Mouse (Mus musculus): ENCODE data around the gene Exd2. TPM values are rescaled to one million over a fixed set of nuclear protein-coding genes. Genes with fewer than 3 reads are reported as not detected.

Exd2 gene
- polyA plus RNA-seq, 1 experiment from 2014 or later = 40.6 TPM

- Histone ChIP-seq H3K4me1 (replicated peaks) (peaks cover 19% of the 10 kb centered on the region), H3K36me3 (no peaks in the 10 kb centered on the region), H3K4me3 (no peak overlapping the region), H3K27me3 (ENCODE audit: insufficient read depth, poor library complexity, severe bottlenecking) (no peaks in the 10 kb centered on the region), H3K27ac (peak overlapping the region; percentile 69), H3K9me3 (no peaks in the 10 kb centered on the region)
- no peak for DNase-seq (ENCODE audit: low spot score)
- 59% methylated on average over 14 of the region's 14 CpGs for WGBS
These were observed 44.3 kb downstream of the Exd2 start for GRCm38 (mm10) chr12:80507041-80507745.

GRCm38 (mm10) chr12:80517977-80518376, 55.1 kb downstream of the Exd2 start, which contains the start of gene Galnt16:
TSS of gene Galnt16 (plus strand) at chr12:80518277.
- peaks cover 80% of the 10 kb centered on the region for H3K27me3 ChIP-seq (ENCODE audit: insufficient read depth, poor library complexity, severe bottlenecking)

GRCm38 (mm10) chr12:80518393-80518756, 55.5 kb downstream of the Exd2 start:
- Histone ChIP-seq H3K9me3 (no peaks in the 10 kb centered on the region), H3K27me3 (ENCODE audit: insufficient read depth, poor library complexity, severe bottlenecking) (peaks cover 80% of the 10 kb centered on the region), H3K36me3 (no peaks in the 10 kb centered on the region), H3K4me3 (peak overlapping the region; percentile 89), H3K27ac (peak overlapping the region; percentile 93), H3K4me1 (replicated peaks) (peaks cover 41% of the 10 kb centered on the region)
- under 1% methylated on average over 25 of the region's 25 CpGs for WGBS
- DNase-seq (ENCODE audit: low spot score) = peak; percentile 73

More at GRCm38 (mm10) chr12:80517977-80518376, 55.1 kb downstream of the Exd2 start, which contains the start of gene Galnt16:
- WGBS = 4% methylated on average over 14 of the region's 14 CpGs
- Histone ChIP-seq H3K4me1 (replicated peaks) (peaks cover 40% of the 10 kb centered on the region), H3K27ac (peak within 1 kb of the TSS; percentile 93), H3K9me3 (no peaks in the 10 kb centered on the region), H3K36me3 (no peaks in the 10 kb centered on the region), H3K4me3 (peak within 1 kb of the TSS; percentile 89)
- no peak for DNase-seq (ENCODE audit: low spot score)

GRCm38 (mm10) chr12:80518757-80519620, 56.1 kb downstream of the Exd2 start:
- Histone ChIP-seq H3K36me3 (no peaks in the 10 kb centered on the region), H3K27ac (peak overlapping the region; percentile 93), H3K9me3 (no peaks in the 10 kb centered on the region), H3K4me1 (replicated peaks) (peaks cover 47% of the 10 kb centered on the region), H3K27me3 (ENCODE audit: insufficient read depth, poor library complexity, severe bottlenecking) (peaks cover 80% of the 10 kb centered on the region), H3K4me3 (peak overlapping the region; percentile 89)
- DNase-seq (ENCODE audit: low spot score) = peak; percentile 78
- under 1% methylated on average over 90 of the region's 90 CpGs for WGBS

- Histone ChIP-seq H3K36me3 (no peaks in the 10 kb centered on the region), H3K4me3 (peak overlapping the region; percentile 89), H3K4me1 (replicated peaks) (peaks cover 52% of the 10 kb centered on the region), H3K9me3 (no peaks in the 10 kb centered on the region), H3K27me3 (ENCODE audit: insufficient read depth, poor library complexity, severe bottlenecking) (peaks cover 73% of the 10 kb centered on the region), H3K27ac (peak overlapping the region; percentile 93)
- WGBS = under 1% methylated on average over 43 of the region's 43 CpGs
- peak; percentile 72 for DNase-seq (ENCODE audit: low spot score)
These were observed 56.9 kb downstream of the Exd2 start for GRCm38 (mm10) chr12:80519621-80520332.

GRCm38 (mm10) chr12:80522006-80522405, 59.1 kb downstream of the Exd2 start:
- DNase-seq (ENCODE audit: low spot score) = peak; percentile 24
- Histone ChIP-seq H3K27me3 (ENCODE audit: insufficient read depth, poor library complexity, severe bottlenecking) (peaks cover 51% of the 10 kb centered on the region), H3K4me3 (no peak overlapping the region), H3K9me3 (no peaks in the 10 kb centered on the region), H3K36me3 (no peaks in the 10 kb centered on the region), H3K27ac (no peak overlapping the region), H3K4me1 (replicated peaks) (peaks cover 64% of the 10 kb centered on the region)
- 62% methylated on average over 3 of the region's 3 CpGs for WGBS

GRCm38 (mm10) chr12:80524276-80524921, 61.5 kb downstream of the Exd2 start:
- Histone ChIP-seq H3K9me3 (no peaks in the 10 kb centered on the region), H3K36me3 (no peaks in the 10 kb centered on the region), H3K27me3 (ENCODE audit: insufficient read depth, poor library complexity, severe bottlenecking) (peaks cover 27% of the 10 kb centered on the region), H3K4me3 (no peak overlapping the region), H3K27ac (no peak overlapping the region), H3K4me1 (replicated peaks) (peaks cover 65% of the 10 kb centered on the region)
- peak; percentile 30 for DNase-seq (ENCODE audit: low spot score)
- WGBS = 24% methylated on average over 12 of the region's 12 CpGs

GRCm38 (mm10) chr12:80525513-80525912, 62.6 kb downstream of the Exd2 start:
- Histone ChIP-seq H3K4me1 (replicated peaks) (peaks cover 54% of the 10 kb centered on the region), H3K27me3 (ENCODE audit: insufficient read depth, poor library complexity, severe bottlenecking) (peaks cover 16% of the 10 kb centered on the region), H3K4me3 (no peak overlapping the region), H3K36me3 (no peaks in the 10 kb centered on the region), H3K9me3 (no peaks in the 10 kb centered on the region), H3K27ac (peak overlapping the region; percentile 64; the same call in 1 of the 2 replicates)
- DNase-seq (ENCODE audit: low spot score) = peak; percentile 17
- WGBS = 5% methylated on average over 7 of the region's 7 CpGs

GRCm38 (mm10) chr12:80526511-80526910, 63.6 kb downstream of the Exd2 start:
- H3K4me3 ChIP-seq = no peak overlapping the region
- 61% methylated on average over 2 of the region's 2 CpGs for WGBS
- no peaks in the 10 kb centered on the region for H3K9me3 ChIP-seq
- H3K27me3 ChIP-seq (ENCODE audit: insufficient read depth, poor library complexity, severe bottlenecking) = peaks cover 6% of the 10 kb centered on the region; the same call in 1 of the 2 replicates
- peaks cover 51% of the 10 kb centered on the region for H3K4me1 ChIP-seq (replicated peaks)
- H3K36me3 ChIP-seq = no peaks in the 10 kb centered on the region
- peak overlapping the region; percentile 45; the same call in 1 of the 2 replicates for H3K27ac ChIP-seq
- no peak for DNase-seq (ENCODE audit: low spot score)

- Histone ChIP-seq H3K36me3 (no peaks in the 10 kb centered on the region), H3K9me3 (no peaks in the 10 kb centered on the region), H3K4me1 (replicated peaks) (peaks cover 41% of the 10 kb centered on the region), H3K27ac (peak overlapping the region; percentile 10), H3K4me3 (no peak overlapping the region), H3K27me3 (ENCODE audit: insufficient read depth, poor library complexity, severe bottlenecking) (no peaks in the 10 kb centered on the region)
- 76% methylated on average over 5 of the region's 5 CpGs for WGBS
- DNase-seq (ENCODE audit: low spot score) = no peak
These were observed 65.0 kb downstream of the Exd2 start for GRCm38 (mm10) chr12:80527727-80528389.

- WGBS = 89% methylated on average over 2 of the region's 2 CpGs
These were observed 67.2 kb downstream of the Exd2 start for GRCm38 (mm10) chr12:80530052-80530451.

GRCm38 (mm10) chr12:80530630-80531029, 67.7 kb downstream of the Exd2 start:
- H3K4me3 ChIP-seq = no peak overlapping the region
- H3K27ac ChIP-seq = no peak overlapping the region
- no peaks in the 10 kb centered on the region for H3K9me3 ChIP-seq
- DNase-seq (ENCODE audit: low spot score) = no peak
- H3K27me3 ChIP-seq (ENCODE audit: insufficient read depth, poor library complexity, severe bottlenecking) = no peaks in the 10 kb centered on the region
- peaks cover 23% of the 10 kb centered on the region for H3K4me1 ChIP-seq (replicated peaks)
- H3K36me3 ChIP-seq = no peaks in the 10 kb centered on the region
- 85% methylated on average over 6 of the region's 6 CpGs for WGBS

More at GRCm38 (mm10) chr12:80530052-80530451, 67.2 kb downstream of the Exd2 start:
- Histone ChIP-seq H3K27ac (no peak overlapping the region), H3K4me3 (no peak overlapping the region), H3K36me3 (no peaks in the 10 kb centered on the region), H3K9me3 (no peaks in the 10 kb centered on the region), H3K4me1 (replicated peaks) (peaks cover 29% of the 10 kb centered on the region), H3K27me3 (ENCODE audit: insufficient read depth, poor library complexity, severe bottlenecking) (no peaks in the 10 kb centered on the region)
- DNase-seq (ENCODE audit: low spot score) = no peak
